Mouse (Mus musculus) left cerebral cortex, postnatal 36 days (tissue): ENCODE measurements around the gene March5. TPM values are rescaled to one million over a fixed set of nuclear protein-coding genes. Genes with fewer than 3 reads are reported as not detected.
"Not testable (repeated sequence)": the region's sequence is repeated elsewhere in the genome, so short reads cannot be mapped to it uniquely, and the experiment has no call there.

Experiments
- DNase-seq, 2 experiments: peaks; one replicate each; pipeline ENCODE4 v3.0.0; 2021 to 2022; ENCODE audit warnings: low spot score in 2 of 2, mixed read lengths in 1 of 2
- intact Hi-C: fragments of 180-260 bp; cut with DNase I; formaldehyde crosslinking; loops from one replicate; pipeline ENCODE4 v1.15.1; 2025
- total RNA-seq, 2 experiments: library from RNA; stranded (reverse); gene quantifications; 2 replicates each; pipeline ENCODE4 v1.2.3; 2021

The March5 gene
- total RNA-seq, 2 experiments from 2014 or later: 90.5 to 93.5 TPM

GRCm38 (mm10) chr19:37206641-37207302 is 571 bp upstream of the March5 start:
- DNase-seq: peak in 1 of 2 experiments; percentile 53
- intact Hi-C loops: loop anchor here (2.0 to 5.0 kb wide), 3 partner anchors 32 to 159 kb away; no protein-coding TSS in a partner anchor

GRCm38 (mm10) chr19:37208176-37208755 is 923 bp downstream of the March5 start, which contains the start of gene Cpeb3:
Gene Cpeb3, minus strand, starts transcription at chr19:37208601.
- peak; percentile 7 to 14 for DNase-seq
- intact Hi-C loops: loop anchor here (5.0 kb wide), 2 partner anchors 59 to 161 kb away; no protein-coding TSS in a partner anchor

DNA sequence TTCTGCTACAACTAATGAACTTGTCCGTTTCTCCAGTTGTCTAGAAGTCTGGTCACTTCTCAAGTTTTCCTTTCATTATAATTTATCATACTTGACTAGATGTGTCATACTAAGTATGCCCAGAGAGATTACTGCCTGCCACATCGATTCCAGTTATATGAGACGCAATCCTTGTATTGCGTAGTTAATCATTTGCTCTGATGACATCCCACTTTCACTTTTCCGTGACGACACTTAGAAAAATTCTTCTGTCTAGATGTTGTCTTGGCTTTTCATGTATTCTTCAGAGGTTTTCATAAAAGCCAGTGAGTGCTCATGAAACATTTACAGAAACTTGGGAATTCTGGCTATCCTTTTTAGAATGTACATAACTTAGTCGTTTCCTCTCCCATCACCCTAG is 1.6 kb downstream of the March5 start:
- no peak for DNase-seq
- intact Hi-C loops: loop anchor here (5.0 kb wide), 2 partner anchors 58 to 162 kb away; no protein-coding TSS in a partner anchor

- no peak for DNase-seq
- intact Hi-C loops: loop anchor here (5.0 kb wide), 2 partner anchors 58 to 162 kb away; no protein-coding TSS in a partner anchor
Observed at GRCm38 (mm10) chr19:37209467-37210128, 2.3 kb downstream of the March5 start.

GRCm38 (mm10) chr19:37210457-37210856 is 3.1 kb downstream of the March5 start:
- DNase-seq: no peak
- intact Hi-C loops: no loop called here

GRCm38 (mm10) chr19:37211416-37211815 is 4.1 kb downstream of the March5 start:
- DNase-seq: no peak
- intact Hi-C loops: no loop called here

DNA sequence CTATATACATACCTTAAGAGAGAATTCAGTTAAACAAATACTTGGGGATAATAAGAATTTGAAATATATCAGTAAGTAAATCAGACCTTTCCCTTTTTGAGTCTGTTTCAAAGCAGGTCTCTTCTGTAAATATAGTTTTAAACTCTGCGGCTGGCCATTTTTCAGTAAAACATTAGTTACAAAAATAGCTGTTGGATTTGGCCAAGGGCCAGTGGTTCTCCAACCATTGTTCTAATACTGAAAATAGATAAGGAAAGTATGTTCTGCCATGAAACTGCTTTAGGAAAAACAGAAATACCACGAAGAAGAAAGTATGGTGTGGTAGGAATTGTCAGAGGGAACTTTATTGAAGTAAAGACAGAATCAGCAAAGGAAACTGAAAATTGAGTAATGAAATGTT is 7.4 kb downstream of the March5 start:
- intact Hi-C loops: no loop called here
- no peak for DNase-seq

DNA sequence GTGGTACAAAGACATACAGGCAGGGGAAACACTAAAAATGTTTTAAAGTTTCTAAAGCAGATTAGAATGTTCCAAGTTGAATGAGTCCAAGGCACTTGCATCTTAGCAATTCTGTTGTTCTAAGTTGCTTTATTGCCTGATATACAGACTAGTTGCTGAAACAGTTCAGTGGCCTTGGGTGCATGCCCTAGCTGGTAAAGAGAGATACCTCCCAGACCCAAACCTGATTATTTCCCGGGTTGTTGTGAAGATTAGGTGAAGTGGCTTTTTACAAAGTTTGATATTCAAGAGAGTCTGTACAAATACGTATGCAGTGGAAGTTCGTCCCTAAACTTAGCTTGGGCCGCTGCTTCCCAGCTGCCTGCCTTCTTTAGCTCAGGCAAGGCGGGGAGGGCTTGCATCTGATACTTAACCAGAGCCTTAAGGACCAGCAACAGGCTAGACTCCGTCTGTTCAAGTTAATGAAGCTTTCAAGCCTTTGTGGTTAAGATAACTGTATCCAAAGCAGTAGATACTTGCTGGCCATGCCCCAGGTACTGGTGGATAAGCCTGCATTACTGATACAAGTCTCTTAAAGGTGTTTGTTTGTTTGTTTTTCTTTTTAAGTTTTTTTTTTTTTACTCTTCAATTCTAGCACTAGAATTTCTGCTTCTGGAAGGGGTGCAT is 18.0 kb downstream of the March5 start:
- DNase-seq: no peak
- intact Hi-C loops: no loop called here

- DNase-seq: not testable (repeated sequence)
Observed at GRCm38 (mm10) chr19:37232598-37232997, 25.3 kb downstream of the March5 start.

GRCm38 (mm10) chr19:37233561-37234539 is 26.5 kb downstream of the March5 start:
- intact Hi-C loops: no loop called here
- DNase-seq: peak; percentile 18 to 25

More at GRCm38 (mm10) chr19:37232598-37232997, 25.3 kb downstream of the March5 start:
- intact Hi-C loops: not testable (repeated sequence)

- DNase-seq: no peak
- intact Hi-C loops: no loop called here
Observed at GRCm38 (mm10) chr19:37235818-37236217, 28.5 kb downstream of the March5 start.

DNA sequence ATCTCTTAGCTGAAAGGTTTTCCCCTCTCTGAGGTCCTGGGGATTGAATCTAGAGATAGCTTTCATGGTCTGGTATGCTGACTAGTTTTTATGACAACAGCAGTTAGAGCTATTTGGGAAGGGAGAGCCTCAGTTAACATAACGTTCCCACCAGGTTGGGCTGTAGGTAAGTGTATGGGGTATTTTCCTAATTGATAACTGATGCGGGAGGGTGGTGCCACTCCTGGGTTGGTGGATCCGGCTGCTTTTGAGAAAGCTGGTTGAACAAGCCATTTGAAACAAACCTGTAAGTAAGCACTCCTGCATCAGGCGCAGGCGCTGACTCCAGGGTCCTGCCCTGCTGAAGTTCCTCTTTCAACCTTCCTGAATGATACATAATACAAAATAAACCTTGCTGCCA is 30.0 kb downstream of the March5 start:
- DNase-seq: no peak
- intact Hi-C loops: no loop called here

DNA sequence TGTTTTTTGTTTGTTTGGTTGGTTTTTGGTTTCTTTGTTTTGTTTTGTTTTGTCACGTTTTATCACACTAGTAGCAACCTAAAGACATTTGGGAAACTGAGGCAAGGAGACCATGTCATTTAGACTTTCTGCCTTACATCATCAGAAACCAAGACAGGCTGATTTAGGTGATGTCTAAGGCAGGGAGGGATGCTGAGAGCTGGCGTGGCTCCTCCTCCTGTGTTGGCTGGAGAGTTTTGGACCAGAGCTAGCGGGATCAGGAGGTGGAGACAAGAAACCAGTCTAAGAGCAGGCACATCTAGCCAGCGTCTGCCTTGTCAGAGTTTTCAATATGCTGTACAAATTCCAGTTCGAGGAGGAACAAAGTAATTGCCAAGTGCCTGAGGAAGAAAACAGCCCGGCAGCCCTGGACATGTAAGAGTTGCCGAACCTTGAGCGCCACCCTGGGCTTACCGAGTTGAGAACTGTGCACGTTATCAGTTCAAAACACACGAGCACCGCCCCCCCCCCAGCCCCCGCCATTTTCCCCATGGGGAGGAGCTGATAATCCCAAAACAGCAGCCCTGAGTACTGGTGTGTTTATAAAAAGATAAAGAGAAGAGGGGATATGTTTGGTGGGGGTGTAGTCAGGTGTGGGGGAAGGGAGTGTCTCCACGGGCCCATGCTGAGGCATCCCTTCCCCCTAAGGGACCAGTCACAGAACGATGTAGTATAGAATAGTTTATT is 30.5 kb downstream of the March5 start:
- no peak for DNase-seq
- intact Hi-C loops: no loop called here

GRCm38 (mm10) chr19:37238651-37239050 is 31.3 kb downstream of the March5 start:
- no peak for DNase-seq
- intact Hi-C loops: no loop called here

- intact Hi-C loops: no loop called here
Observed at GRCm38 (mm10) chr19:37239096-37239495, 31.8 kb downstream of the March5 start.

DNA sequence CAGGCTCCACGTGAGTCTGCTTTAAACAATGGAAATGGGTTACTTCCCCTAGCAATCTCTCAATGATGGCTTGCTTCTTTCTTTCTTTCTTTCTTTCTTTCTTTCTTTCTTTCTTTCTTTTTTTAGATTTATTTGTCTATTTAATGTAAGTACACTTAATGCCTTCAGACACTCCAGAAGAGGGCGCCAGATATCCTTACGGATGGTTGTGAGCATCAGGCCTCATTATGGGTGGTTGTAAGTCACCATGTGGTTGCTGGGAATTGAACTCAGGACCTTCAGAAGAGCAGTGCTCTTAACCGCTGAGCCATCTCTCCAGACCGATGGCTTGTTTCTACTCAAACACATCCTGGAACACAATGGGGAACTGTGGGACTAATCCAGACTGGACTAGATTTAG is 33.9 kb downstream of the March5 start:
- intact Hi-C loops: no loop called here
- DNase-seq: no peak

More at GRCm38 (mm10) chr19:37239096-37239495, 31.8 kb downstream of the March5 start:
- DNase-seq: no peak

GRCm38 (mm10) chr19:37242707-37243106 is 35.4 kb downstream of the March5 start:
- intact Hi-C loops: no loop called here
- DNase-seq: no peak

DNA sequence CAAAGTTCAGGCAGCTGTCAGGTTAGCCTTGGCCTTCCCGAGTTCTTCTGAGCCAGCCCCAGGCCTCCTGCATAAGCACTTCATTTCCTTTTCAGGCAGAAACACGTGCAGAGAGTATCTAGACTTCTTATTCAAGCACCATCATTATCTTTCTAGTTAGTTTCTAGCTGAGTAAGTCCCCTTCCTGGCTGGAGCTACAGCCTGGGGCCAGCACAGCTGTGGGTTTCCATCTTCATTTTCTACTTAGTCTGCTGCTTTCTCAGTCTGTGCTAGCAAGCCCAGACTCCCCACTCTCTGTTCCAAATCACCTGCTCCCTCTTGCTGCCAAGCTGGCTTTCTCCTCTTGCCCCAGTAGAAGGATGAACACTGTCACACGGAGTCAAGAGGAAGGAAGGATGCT is 39.5 kb downstream of the March5 start:
- intact Hi-C loops: no loop called here
- no peak for DNase-seq
